Mouse (Mus musculus): Measurements from ENCODE around the gene Arhgef2.
"Not testable (repeated sequence)": the region's sequence is repeated elsewhere in the genome, so short reads cannot be mapped to it uniquely, and the experiment has no call there.

Gene Arhgef2

GRCm38 (mm10) chr3:88591044-88591443 is 14.7 kb upstream of the Arhgef2 start:
- peak; percentile 55 for DNase-seq (ENCODE audit: low spot score)

GRCm38 (mm10) chr3:88591950-88592731 is 13.6 kb upstream of the Arhgef2 start:
- peak; percentile 88 for DNase-seq (ENCODE audit: low spot score)

- peak; percentile 69 for DNase-seq (ENCODE audit: low spot score)
These were observed 12.7 kb upstream of the Arhgef2 start for GRCm38 (mm10) chr3:88592942-88593576.

- peak; percentile 70 for DNase-seq (ENCODE audit: low spot score)
These were observed 11.7 kb upstream of the Arhgef2 start for GRCm38 (mm10) chr3:88593893-88594580.

GRCm38 (mm10) chr3:88596547-88596946 is 9.2 kb upstream of the Arhgef2 start:
- not testable (repeated sequence) for DNase-seq (ENCODE audit: low spot score)

DNA sequence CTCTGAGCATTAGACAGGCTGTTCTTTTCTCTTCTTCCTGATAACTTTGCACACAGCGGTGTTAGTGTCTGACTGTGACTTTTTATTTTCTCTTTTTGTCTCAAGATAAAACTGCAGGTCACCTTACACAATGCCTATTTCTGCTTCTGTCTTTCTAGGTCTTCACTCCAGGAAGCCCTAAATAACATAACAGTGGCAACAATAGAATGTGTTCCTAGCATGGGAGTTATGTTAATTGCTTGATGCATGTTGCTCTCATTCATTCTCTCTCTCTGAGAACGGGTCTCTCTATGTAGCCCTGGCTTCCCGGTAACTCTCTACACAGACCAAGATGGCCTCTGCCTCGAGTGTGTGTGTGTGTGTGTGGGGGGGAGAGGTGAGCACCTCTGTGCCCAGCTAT is 3.3 kb upstream of the Arhgef2 start:
- no peak for DNase-seq (ENCODE audit: low spot score)

DNA sequence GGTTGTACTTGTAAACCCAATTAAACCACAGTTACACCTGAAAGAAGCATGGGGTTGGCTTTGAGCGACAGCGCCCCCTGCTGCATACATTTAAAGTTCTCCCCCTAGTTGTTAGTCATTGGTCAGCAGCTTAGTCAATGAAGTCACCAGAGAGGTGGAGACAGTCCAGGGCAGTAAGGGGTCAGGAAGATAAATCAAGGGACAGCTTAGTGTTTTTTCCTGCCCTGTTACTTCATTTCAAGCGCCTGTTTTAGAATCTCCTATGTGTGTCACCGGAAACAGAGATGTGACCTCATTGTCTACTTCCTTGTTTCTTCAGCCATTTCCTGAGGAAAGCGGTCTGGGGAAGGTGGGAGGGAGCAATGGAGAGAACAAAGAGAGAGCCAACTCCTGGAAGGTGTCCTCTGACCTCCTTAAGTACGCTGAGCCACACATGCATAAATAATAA is 2.0 kb upstream of the Arhgef2 start:
- DNase-seq (ENCODE audit: low spot score) = peak; percentile 88

DNA sequence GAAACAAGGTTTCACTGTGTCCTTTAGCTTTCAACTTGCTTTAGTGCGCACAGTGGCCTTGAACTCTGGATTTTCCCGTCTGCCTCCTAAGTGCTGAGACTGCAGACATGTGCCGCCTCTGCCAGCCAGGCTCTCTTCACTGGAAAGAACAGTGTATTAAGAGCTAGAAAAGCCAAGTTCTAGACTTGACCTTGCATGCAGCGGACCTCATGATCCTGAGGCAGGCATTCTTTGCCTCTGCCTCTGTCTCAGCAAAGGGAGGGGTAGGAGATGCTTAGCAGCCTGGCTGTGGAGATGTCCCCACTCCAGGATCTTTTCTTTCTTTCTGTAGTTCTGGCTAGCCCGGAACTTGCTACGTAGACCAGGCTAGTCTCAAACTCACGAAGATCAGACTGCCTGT is 903 bp upstream of the Arhgef2 start:
- DNase-seq (ENCODE audit: low spot score) = no peak

- DNase-seq (ENCODE audit: low spot score) = peak; percentile 91
These were observed 1.4 kb downstream of the Arhgef2 start for GRCm38 (mm10) chr3:88607065-88607757.

DNA sequence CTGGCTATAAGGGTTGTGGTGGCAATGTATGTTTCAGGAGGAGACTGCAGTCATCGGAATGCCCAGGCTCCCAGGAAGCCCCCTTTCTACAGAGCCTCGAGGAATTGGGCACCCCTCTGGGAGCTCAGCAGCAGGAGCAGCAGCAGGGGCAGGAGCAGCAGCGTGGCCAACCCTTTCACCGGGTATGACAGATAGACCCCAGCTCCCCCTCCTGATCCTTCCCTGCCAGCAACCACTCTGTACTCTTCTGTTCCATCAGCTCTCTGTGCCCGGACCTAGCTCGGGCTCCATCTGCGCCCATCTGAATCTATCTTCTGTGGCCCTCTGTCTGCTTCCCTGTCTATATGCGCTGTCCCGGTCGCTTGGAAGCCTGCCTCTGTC is 2.0 kb downstream of the Arhgef2 start:
- DNase-seq (ENCODE audit: low spot score) = no peak

GRCm38 (mm10) chr3:88609066-88609465 is 3.3 kb downstream of the Arhgef2 start:
- DNase-seq (ENCODE audit: low spot score) = no peak

DNA sequence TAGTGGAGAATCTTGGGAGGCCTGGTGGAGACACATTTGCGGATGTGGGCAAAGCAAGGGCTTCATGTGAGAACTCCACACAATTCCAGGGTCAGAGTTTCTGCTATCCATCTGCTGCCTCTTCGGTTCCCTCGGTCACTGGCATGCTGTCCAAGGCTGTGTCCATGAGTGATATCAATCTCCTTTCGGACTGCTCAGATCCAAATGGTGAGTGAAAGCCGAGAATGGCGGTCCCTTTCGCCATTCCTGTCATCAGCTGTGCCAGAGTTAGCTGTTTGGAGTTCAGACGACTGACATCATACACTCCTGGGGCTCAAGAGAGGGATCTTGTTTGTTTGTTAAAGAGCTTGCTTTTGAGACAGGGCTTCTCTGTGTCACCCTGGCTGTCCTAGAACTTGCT is 8.7 kb downstream of the Arhgef2 start:
- no peak for DNase-seq (ENCODE audit: low spot score)

DNA sequence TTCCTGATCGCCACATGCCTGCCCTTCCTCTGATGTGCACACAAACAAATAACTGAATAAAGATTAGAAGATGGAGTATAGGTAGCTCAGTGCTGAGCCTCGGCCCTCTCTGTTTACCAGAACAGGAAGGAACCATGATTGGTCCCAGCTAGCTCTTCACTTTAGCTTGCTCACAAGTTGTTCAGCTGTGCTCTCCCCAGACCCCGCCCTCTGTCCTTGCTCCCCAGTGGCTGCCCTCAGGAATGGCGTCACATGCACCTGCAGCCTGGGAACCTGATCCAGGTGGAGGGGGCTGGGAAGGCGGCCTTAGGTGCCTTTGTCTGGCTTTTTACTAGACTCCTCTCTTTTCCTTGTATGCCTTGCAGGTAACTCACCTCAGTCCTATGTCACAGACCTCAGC is 9.4 kb downstream of the Arhgef2 start:
- peak; percentile 70 for DNase-seq (ENCODE audit: low spot score)

DNA sequence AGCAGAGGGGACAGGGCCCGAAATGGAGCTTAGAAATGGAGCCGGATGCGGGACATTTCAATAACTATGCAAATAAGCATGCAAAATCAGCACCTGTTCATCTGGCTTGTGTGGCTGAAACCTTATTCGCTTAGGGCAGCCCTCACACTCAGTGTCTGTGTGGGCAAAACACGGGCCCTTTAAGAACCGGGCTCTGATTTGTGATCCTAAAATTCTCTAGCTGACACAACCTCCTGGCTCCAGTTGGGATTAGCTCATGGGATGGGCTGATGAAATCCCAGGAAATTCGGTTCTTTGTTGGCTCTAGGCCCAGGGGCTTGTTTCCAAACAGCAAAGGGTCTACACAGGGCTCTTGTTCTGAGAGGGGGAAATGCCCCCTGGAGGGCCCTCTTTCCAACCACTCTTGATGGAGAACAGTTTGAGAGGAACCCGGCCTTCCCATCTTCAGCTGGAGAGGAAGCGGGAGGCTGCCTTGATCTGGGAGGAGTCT is 10.2 kb downstream of the Arhgef2 start:
- DNase-seq (ENCODE audit: low spot score) = peak; percentile 61

DNA sequence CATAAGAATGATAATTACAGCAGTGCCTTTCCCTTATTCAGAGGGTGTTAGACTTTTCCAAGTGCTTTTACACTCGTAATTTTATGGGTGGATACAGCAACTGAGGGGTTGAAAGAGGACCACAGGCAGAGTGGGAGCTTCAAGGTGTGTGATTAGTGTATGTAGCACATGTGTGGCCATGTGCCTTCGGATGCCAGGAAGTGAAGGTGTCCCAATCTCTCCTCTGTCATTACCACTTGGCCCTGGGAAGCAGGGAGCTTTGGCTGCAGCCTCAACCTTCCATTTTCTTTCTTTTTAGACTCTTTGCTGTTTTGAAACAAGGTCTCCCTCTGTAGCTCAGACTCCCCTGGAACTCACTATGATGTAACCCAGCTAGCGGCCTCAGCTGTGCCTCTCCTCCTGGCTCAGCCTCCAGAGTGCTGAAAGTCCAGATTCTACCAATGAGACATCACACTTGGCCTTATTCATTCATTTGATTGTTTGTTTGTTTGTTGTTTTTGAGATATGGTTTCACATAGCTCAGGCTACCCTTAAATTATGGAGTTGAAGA is 11.3 kb downstream of the Arhgef2 start:
- DNase-seq (ENCODE audit: low spot score) = no peak

- DNase-seq (ENCODE audit: low spot score) = no peak
These were observed 12.5 kb downstream of the Arhgef2 start for GRCm38 (mm10) chr3:88618074-88618871.

DNA sequence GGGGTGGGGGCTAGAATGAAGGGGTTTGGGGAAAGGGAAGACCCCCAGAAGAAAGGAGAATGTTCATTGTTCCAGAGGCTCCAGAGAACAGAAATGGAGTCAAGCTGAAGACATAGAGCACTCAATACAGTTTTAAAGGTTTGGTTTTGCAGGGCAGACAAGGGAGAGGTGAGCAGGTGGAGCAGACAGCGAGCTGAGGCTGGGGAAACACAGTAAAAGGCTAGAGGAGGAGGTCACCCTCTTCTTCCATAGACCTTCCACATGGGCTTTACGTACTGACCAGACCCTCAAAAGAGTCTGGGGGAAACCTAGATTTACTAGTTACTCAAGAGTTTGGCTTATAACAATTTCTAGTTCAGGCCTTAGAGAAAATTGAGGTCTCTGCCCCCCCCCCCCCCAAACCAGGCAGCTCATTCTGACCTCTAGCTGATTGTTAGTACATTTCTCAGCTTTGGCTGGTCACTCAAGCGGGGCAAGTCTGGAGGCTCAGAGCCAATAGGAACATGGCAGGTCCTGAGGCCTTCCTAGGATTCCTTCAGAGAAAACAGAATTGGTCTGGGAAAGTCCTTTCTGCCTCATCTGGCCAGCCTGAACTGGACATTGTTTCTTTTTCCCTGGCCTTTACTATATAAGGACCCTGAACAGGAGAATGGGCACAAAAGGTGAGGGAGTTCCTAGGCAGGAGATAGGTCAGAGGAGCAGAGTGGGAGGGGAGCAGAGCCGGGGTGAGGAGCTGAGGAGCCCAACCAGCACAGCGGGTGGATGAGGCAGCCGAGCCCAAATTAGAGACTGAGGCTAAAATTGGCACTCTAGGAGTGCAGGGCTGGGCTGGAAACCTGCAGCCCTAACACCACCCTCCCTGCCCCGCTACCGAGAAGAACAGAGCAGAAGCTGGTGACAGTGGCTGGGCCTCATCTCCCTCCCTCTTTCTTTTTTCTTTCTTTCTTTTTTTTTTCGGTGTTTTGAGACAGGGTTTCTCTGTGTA is 13.6 kb downstream of the Arhgef2 start:
- DNase-seq (ENCODE audit: low spot score) = no peak

GRCm38 (mm10) chr3:88620146-88620991 is 14.6 kb downstream of the Arhgef2 start:
- no peak for DNase-seq (ENCODE audit: low spot score)

- DNase-seq (ENCODE audit: low spot score) = peak; percentile 89
These were observed 15.3 kb downstream of the Arhgef2 start for GRCm38 (mm10) chr3:88620992-88621536.
